Mouse (Mus musculus) liver, postnatal 0 days (tissue): ENCODE data around the gene Nf2. TPM values are rescaled to one million over a fixed set of nuclear protein-coding genes. Genes with fewer than 3 reads are reported as not detected.

Experiments used
- ATAC-seq: fragments of 200-750 bp; cut with Nextera tagmentation; 2 replicates; pipeline ENCODE4 v1.8.0; 2017; ENCODE audit warnings: mild to moderate bottlenecking, moderate library complexity
- DNase-seq: peaks from one replicate; pipeline ENCODE4 v3.0.0-alpha.2; 2016
- H3K27ac ChIP-seq: fragments of 300-500 bp; sonication (generic); 2 replicates; pipeline ENCODE4 v1.5.1; 2014; ENCODE audit warnings: antibody characterized with exemption, moderate library complexity, mild to moderate bottlenecking, low read depth
- H3K27me3 ChIP-seq: fragments of 300-500 bp; sonication (generic); 2 replicates; pipeline ENCODE4 v1.6.1; 2014; ENCODE audit warnings: low read length, control low read depth, mixed read lengths; ENCODE audit not compliant: insufficient read depth
- H3K36me3 ChIP-seq: fragments of 300-500 bp; sonication (generic); replicated peaks from 2 replicates; pipeline ENCODE4 v1.6.1; 2014; ENCODE audit warnings: mild to moderate bottlenecking, control low read depth, low read length, moderate library complexity, mixed read lengths; ENCODE audit not compliant: insufficient read depth
- H3K4me1 ChIP-seq: fragments of 300-500 bp; sonication (generic); 2 replicates; pipeline ENCODE4 v1.6.1; 2014; ENCODE audit warnings: antibody characterized with exemption, mild to moderate bottlenecking, control low read depth; ENCODE audit not compliant: insufficient read depth
- H3K4me2 ChIP-seq: fragments of 300-500 bp; sonication (generic); 2 replicates; pipeline ENCODE4 v1.6.1; 2014; ENCODE audit warnings: low read depth, mild to moderate bottlenecking, low read length, moderate library complexity, mixed read lengths
- H3K4me3 ChIP-seq: fragments of 300-500 bp; sonication (generic); 2 replicates; pipeline ENCODE4 v1.5.1; 2014; ENCODE audit warnings: low read depth, low read length
- H3K9ac ChIP-seq: fragments of 300-500 bp; sonication (generic); replicated peaks from 2 replicates; pipeline ENCODE4 v1.6.1; 2014; ENCODE audit warnings: mild to moderate bottlenecking, moderate library complexity
- H3K9me3 ChIP-seq: fragments of 300-500 bp; sonication (generic); 2 replicates; pipeline ENCODE4 v1.6.1; 2016; ENCODE audit warnings: mild to moderate bottlenecking, control low read depth, low read length, mixed read lengths
- CTCF ChIP-seq: sonication (generic); IDR thresholded peaks from 2 replicates; pipeline ENCODE4 v1.5.1; 2016; ENCODE audit warnings: antibody characterized with exemption, low read depth
- EP300 ChIP-seq: IDR thresholded peaks from 2 replicates; pipeline ENCODE4 v1.6.1; 2016; ENCODE audit warnings: antibody characterized with exemption, low read depth, mild to moderate bottlenecking
- WGBS: fragments of 180-500 bp; shearing (Covaris S2); extraction: QIAGEN DNeasy Blood & Tissue Kit; methylation state at CpG from one replicate; pipeline ENCODE4 v1.1.7; 2014; ENCODE audit not compliant: insufficient replicate concordance; 5-methylcytosine and 5-hydroxymethylcytosine counted together
- polyA plus RNA-seq: library from polyadenylated mRNA; unstranded; fragments of >200 nt; fragmentation: Nextera tagmentation; extraction: Ambion mirVana; gene quantifications from 2 replicates; pipeline ENCODE4 v1.2.1, GENCODE M21; 2015

Nf2 gene
- polyA plus RNA-seq: 5.8 and 7.9 TPM in 2 replicates

GRCm38 (mm10) chr11:4849258-4849943 is at the start of gene Nf2:
Nf2 (minus strand) TSS chr11:4849536.
- ATAC-seq: peak; percentile 99
- TF ChIP-seq CTCF: no peak
- peak; percentile 51; the same call in 1 of the 2 replicates for TF ChIP-seq EP300

GRCm38 (mm10) chr11:4894848-4895816 is 45.8 kb upstream of the Nf2 start, which contains the start of gene Thoc5:
Thoc5 (plus strand) TSS chr11:4895320.
- ATAC-seq: peak; percentile 93
- Histone ChIP-seq H3K4me1 (peaks cover 7% of the 10 kb centered on the region), H3K9ac (peak within 1 kb of the TSS; percentile 88), H3K36me3 (peaks cover 9% of the 10 kb centered on the region), H3K27me3 (no peaks in the 10 kb centered on the region), H3K9me3 (no peaks in the 10 kb centered on the region), H3K4me2 (peak within 1 kb of the TSS; percentile 96), H3K4me3 (peak within 1 kb of the TSS; percentile 93), H3K27ac (peak within 1 kb of the TSS; percentile 90)
- 2% methylated on average over 52 of the region's 52 CpGs for WGBS
- peak; percentile 84 for DNase-seq
- TF ChIP-seq EP300 (no peak), CTCF (no peak)

More at GRCm38 (mm10) chr11:4849258-4849943, at the start of gene Nf2:
- H3K9ac ChIP-seq: peak within 1 kb of the TSS; percentile 94
- peak within 1 kb of the TSS; percentile 90 for H3K27ac ChIP-seq
- H3K4me2 ChIP-seq: peak within 1 kb of the TSS; percentile 89
- peak within 1 kb of the TSS; percentile 86 for H3K4me3 ChIP-seq
- no peaks in the 10 kb centered on the region for H3K27me3 ChIP-seq
- DNase-seq: peak; percentile 95
- no peaks in the 10 kb centered on the region for H3K36me3 ChIP-seq
- H3K4me1 ChIP-seq: peaks cover 12% of the 10 kb centered on the region
- under 1% methylated on average over 60 of the region's 60 CpGs for WGBS
- H3K9me3 ChIP-seq: no peaks in the 10 kb centered on the region

DNA sequence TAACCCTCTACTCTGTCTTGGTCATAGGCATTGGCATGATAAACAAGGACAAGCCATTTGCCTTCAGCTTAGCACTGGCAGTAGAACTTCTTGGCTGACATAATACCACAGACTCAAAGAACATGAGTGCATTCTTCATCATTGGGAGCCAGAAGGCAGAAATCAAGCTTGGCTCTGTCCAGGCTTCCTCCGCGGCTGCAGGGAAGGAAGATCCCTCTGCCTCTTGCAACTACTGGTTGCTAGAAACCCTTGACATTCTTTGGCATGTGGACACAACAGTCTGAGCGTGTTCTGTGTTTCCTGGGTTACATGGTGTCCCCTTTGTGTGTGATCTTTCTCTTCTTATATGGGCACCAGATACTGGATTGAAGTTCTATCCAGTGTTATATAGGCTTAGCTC is 37.7 kb upstream of the Nf2 start:
- Histone ChIP-seq H3K4me2 (no peak overlapping the region), H3K9me3 (no peaks in the 10 kb centered on the region), H3K4me3 (no peak overlapping the region), H3K27ac (no peak overlapping the region), H3K36me3 (peaks cover 15% of the 10 kb centered on the region), H3K9ac (no peak overlapping the region), H3K27me3 (no peaks in the 10 kb centered on the region), H3K4me1 (peaks cover 2% of the 10 kb centered on the region; the same call in 1 of the 2 replicates)
- ATAC-seq: no peak
- no peak for TF ChIP-seq EP300
- no peak for TF ChIP-seq CTCF
- no peak for DNase-seq
- 85% methylated on average over 3 of the region's 3 CpGs for WGBS

DNA sequence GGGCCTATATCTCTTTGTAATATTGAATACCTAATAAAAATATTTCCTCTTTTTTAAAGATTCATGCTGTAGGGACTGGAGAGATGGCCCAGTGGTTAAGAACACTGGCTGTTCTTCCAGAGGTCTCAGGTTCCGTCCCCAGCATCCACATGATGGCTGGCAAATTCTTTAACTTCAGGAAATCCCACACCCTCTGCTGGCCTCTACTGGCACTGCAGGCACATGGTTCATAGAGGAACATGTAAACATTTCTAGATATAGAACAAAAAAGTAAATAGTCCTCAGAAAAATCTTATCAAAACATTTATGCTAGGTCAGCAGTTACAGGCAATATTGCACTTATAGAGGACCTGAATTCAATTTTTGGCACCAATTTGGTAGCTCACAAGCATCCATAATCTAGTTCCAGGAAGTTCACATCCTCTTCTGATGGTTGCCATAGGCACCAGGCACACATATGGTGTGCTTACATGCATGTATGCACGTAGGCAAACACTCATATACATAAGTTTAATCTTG is 36.1 kb upstream of the Nf2 start:
- Histone ChIP-seq H3K4me2 (no peak overlapping the region), H3K4me3 (no peak overlapping the region), H3K27me3 (no peaks in the 10 kb centered on the region), H3K4me1 (peaks cover 8% of the 10 kb centered on the region; the same call in 1 of the 2 replicates), H3K9ac (no peak overlapping the region), H3K27ac (no peak overlapping the region), H3K36me3 (peaks cover 11% of the 10 kb centered on the region), H3K9me3 (no peaks in the 10 kb centered on the region)
- ATAC-seq: no peak
- 58% methylated on average over 2 of the region's 2 CpGs for WGBS
- TF ChIP-seq CTCF (peak; percentile 73), EP300 (no peak)
- peak; percentile 68 for DNase-seq

DNA sequence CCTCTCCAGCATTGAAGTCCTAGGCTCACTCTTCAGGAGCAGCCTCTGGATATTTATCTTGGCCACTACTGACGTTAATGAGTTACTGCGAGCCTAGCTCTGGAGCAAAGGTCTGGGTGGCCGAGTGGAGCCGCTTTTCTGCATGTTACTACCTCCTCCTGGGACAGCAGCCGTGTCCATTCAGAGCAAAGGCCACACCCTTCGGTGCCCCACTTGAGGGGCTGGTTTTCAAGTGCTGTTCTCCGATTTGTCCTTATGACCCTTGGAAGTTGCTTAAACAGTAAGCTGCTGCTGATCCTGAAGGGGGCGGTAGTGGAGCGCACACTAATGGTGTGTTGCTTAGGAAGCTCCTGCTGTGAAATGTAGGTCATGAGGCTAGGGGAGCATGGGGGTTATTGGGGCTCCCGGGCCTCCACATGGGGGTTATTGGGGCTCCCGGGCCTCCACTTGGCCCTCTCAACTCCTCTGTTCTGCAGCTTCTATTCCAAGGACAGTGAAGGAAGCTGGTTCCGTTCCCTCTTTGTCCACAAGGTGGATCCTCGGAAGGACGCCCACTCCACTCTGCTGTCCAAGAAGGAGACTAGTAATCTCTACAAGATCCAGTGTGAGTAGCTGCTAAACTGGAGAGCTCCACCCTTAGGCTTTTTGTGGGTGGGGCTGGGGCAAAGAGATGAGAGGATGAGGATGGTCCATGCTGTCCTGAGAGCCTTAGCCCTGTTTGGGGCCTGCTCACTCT is 33.7 kb upstream of the Nf2 start:
- 55% methylated on average over 14 of the region's 14 CpGs for WGBS
- ATAC-seq (peak; percentile 96), DNase-seq (peak; percentile 81)
- Histone ChIP-seq H3K9me3 (no peaks in the 10 kb centered on the region), H3K4me2 (peak overlapping the region; percentile 51), H3K4me1 (peaks cover 8% of the 10 kb centered on the region; the same call in 1 of the 2 replicates), H3K27me3 (no peaks in the 10 kb centered on the region), H3K4me3 (0 out of 2 replicates have a peak overlapping the region, but pooled peaks have one; percentile 1), H3K27ac (peak overlapping the region; percentile 83), H3K9ac (no peak overlapping the region), H3K36me3 (no peaks in the 10 kb centered on the region; the same call in 1 of the 2 replicates)
- TF ChIP-seq CTCF: peak; percentile 74
- 0 out of 2 replicates have a peak, but pooled peaks have one; percentile 37 for TF ChIP-seq EP300
